Mouse (Mus musculus) embryo, embryonic 11 days (tissue): ENCODE measurements around the gene Ffar1.
"Not testable (repeated sequence)": the region's sequence is repeated elsewhere in the genome, so short reads cannot be mapped to it uniquely, and the experiment has no call there.

Experiments used
- DNase-seq: peaks from one replicate; pipeline ENCODE4 v3.0.0-alpha.2; 2015

Gene Ffar1

DNA sequence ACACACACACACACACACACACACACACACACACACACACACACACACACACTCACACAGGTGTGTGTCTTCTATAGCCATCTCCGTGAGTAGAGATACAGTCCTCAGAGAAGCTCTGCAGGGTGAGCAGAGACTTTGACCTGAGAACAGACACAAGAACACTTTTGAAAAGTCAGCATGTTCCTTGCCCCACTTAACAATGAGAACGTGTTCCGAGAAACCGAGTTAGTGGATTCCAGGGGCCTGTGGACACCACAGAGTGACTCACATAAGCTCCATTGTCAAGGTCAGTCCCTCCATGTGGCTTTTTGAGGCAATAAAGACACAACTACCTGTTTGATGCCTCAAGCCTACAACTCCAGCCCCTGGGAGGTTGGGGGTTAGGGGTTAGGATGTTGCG is 14.0 kb downstream of the Ffar1 start:
- no peak for DNase-seq

DNA sequence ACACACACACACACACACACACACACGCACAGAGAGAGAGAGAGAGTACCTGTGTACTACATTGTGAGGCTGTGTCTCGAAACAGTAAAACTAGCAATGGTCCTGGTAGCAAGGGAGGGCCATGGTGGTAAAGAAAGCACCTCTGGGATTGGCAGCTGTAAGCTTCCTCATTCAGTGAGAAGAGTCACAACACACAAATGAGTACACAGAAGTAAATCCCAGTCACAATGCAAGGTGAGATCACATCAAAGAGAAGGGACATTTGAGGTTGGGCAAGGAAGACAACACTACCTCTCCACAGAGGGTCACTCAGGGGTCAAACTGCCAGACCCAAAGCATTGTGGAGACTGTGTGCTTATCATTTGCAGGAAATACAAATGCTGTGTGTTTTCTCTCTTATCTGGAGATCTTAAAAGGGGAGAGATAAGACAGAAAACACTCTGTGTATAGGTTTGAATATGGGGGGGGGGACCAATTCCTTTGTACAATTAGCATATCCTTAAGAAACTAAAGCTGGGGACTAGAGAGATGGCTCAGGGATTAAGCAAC is 14.8 kb downstream of the Ffar1 start:
- no peak for DNase-seq

DNA sequence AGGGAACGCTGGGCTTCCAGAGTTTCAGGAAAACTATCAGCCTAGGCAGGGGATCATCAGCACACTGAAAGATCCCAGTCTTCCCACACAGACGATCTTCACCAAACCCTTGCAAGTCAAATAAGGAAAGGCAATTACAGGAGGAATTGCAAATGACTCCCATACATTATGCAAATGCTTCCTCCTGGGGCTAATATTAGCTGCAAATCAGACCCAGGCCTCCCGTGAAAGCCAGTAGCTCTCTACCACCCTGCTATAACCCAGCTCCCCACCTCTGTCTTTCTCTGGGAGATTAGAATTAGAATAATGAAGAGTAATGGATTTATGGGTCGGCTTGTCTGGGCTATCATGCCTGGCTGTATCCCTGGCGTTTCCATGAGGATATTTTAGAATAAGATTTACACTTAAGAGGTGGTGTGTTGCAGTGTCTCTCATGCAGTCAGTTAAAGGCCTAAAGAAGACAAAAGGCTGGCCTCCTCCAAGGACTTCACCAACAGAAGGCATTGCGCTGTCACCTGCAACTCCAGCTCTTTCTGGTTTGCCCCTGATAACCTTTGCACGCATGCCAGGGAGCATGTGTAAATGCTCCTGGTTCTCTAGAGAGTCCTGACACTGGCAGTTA is 16.6 kb downstream of the Ffar1 start:
- no peak for DNase-seq

DNA sequence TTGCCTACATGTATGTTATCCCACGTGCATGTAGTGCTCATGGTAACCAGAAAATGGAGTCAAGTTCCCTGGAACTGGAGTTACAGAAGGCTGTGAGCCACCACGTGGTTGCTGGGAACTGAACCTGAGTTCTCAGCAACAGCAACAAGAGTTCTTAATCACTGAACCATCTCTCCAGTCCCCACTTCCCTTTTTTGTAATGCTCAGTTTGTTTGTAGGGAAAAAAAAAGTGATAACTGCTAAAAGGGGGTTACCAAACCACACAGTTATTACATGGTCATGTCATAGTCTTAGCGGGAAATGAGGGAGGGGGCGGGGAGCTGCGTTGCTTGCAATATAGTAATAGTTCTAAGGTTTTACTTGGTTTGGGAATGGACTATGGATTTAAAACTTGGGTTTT is 19.3 kb downstream of the Ffar1 start:
- no peak for DNase-seq

DNA sequence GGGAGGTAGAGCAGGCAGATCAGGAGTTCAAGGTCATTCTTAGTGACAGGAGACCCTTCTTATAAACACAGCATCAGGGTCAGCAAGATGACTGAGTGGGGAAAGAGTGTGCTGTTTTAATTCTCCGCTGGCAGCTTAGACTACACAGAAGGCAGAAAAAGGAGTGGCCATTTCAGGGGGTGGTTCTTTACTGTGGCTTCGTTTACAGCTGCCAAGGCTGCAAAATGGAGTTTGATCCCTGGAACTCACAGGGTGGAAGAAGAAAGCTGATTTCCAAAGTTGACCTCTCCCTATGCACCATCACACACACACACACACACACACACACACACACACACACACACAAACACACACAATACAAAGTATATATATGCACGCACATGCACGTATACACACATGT is 20.0 kb downstream of the Ffar1 start:
- no peak for DNase-seq

DNA sequence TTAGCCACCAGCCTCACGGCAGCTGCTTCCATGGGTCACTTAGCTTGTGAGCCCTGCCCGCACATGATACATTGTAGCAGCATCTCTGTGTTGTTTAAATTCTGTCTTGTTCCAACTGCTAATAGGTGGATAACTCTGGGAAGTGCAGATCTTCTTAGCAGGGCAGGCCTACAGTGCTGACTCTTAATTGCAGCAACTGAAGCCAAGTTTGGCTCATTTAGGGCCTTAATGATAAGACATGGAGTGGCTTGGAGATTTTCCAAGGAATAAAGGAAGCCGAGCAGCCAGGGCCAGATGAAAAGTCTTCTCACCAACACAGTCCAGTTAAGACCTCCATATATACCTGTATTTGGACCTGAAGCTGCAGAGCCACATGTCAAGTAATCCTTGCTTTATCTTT is 21.1 kb downstream of the Ffar1 start:
- no peak for DNase-seq

DNA sequence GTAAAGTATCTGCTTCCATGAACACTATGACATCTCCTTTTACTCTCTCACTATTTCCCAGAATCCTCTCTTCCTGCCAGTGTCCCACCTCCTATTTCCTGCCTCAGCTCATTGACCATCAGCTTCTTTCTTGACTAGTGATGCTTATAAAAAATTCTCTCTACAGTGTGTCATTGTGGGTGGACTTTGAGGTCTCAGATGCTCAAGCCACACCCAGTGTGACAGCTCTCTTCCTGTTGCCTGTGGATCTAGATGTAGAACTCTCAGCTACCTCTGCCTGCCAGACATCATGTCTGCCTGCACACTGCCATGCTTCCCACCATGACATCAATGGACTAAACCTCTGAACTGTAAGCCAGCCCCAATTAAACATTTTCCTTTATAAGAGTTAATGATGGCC is 24.1 kb downstream of the Ffar1 start:
- no peak for DNase-seq

DNA sequence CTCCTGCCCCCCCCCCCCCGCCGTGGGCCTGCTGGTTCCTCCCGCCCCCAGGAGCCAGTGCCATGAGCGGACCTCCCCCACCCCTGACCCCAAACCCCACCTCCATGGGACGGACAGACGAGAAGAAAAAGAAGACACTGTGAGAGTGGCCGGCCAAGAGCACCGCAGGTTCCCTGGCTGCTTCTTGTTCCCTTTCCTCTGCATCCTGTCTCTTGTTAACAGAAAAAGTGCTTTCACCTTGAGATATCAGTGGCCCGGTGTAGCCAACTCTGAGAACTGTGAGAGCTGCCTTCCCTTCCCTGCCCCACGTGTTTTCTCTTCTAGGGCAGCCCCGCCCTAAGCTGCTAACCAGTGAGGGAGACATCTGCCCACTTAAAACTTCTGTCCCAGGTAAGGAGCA is 28.7 kb downstream of the Ffar1 start:
- not testable (repeated sequence) for DNase-seq

DNA sequence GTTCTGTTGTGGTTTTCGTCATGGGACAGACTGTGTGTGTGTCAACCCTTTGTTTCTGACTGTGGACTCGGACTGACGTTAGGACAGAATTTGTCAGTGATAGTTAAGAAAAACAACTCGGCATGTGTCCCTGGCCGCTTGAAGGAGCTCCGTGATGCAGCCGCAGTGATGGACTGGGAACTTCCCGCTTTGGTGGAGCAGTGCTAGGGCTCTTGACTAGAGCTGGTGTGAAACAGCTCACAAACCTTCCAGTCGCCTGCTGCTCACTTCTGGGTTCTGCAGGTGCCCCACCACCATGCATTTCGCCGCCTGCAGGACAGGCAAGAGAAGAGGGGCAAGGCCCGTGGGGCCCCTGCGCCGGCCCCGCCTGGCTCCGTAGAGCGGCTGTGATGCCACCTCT is 29.1 kb downstream of the Ffar1 start:
- no peak for DNase-seq

DNA sequence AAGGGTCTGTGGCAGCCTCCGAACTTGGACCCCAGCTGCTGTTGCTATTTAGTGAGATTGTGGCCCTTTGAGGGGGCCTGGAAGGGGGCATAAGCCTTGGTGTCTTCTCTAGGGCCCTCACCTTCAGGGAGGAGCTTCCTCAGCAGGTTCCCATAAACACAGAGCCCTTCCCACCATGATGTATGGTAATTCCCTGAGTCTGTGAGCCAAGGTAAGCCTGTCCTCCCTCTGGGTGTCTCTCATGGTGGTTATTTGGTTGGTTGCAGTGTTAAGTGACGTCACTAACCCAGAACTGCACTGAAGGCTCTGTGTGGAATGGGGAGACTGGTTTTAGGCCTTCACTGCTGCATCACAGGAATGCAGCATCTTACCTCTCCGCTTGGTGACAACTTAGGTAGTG is 31.9 kb downstream of the Ffar1 start:
- DNase-seq: no peak

DNA sequence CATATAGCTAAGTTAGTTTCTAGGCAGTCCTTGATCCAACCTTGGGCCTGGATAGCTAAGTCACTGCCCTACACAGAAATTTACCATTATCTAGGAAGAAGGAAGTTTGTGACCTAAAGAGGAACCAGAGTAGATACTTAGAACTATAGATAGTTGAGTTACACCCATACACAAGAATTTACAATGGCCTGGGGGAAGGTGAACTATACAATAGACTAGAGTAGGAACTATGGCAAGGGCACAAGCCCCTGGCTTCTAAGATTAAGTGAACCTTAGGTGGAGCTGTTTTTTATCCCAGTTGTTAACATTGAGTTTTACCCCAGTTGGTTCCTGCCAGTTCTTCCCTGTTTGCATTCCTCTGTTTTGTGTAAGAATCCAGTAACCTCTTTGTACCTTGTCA is 32.5 kb downstream of the Ffar1 start:
- not testable (repeated sequence) for DNase-seq

DNA sequence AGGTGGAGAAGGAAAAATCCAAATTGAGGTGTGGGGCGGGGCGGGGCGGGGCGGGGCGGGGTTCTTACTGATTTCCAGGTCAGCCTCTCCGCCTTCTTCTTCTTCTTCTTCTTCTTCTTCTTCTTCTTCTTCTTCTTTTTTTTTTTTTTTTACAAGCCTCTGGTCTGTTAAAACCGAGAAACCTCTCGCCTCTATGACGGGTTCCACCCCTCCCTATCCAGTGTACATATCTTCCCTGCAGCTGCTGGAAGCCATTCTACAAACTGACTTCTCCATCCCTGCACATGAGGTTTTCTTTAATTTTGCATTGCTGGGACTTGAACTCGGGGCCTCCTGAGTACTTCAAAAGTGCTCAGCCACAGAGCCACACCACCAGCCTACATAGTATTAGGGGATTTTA is 34.7 kb downstream of the Ffar1 start:
- DNase-seq: no peak

DNA sequence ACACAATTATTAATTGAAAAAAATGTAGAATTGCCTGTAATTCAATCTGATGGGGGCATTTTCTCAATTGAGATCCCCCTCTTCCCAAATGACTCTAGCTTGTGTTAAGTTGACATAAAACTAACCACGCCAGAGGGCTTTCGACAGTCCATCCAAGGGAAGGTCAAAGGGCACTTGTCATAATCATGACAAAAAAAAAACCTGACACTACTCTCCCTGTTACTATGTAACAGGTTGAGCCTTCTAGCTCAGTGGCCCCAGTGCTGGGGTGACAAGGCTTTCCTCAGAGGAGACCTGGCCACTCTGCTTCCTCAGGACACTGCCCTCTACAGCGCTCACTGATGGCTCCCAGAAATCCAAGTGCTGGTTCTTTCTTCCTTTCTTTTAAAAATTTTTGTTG is 37.1 kb downstream of the Ffar1 start:
- DNase-seq: no peak

DNA sequence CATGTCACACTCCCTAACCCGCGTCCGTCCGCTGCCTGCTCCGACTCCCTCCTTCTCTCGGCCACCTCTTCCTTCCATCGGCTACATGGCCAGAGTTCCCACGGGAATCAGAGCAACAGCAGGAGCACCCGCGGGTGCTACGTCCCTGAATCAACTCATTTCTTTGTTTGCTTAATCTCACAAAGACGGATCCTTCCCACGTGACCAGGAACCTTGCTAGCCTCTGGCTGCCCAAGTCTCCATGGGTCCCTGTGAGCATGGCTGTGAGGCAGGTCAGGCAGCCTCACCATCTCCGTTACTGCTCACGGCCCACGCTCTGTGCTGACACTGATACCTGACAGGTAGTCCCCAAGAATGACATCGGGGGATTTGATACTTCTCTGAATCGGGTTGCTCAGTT is 37.7 kb downstream of the Ffar1 start, which contains the start of gene Ffar2:
Gene Ffar2 (minus strand): TSS at position 101 of the 400 bp plus-strand sequence.
- no peak for DNase-seq

DNA sequence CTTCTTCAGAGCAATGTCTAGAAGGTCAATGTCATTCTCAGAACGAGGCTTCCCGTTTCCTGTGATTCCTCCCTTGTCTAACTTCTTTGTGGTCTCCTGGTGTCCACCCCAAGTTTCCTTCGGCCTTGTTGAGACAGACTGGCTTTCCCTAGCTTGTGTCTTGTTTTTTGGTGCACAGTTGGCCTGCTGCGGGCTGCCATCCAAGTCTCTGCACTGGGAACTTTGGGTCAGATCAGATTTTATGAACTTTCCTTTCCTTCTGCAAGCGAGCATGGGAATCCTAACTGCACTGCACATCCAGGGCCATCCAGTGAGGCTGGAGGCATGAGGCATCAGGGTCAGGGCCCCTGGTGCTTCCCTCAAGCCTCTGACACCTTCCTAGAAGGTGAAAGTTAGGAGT is 39.8 kb downstream of the Ffar1 start:
- DNase-seq: no peak

DNA sequence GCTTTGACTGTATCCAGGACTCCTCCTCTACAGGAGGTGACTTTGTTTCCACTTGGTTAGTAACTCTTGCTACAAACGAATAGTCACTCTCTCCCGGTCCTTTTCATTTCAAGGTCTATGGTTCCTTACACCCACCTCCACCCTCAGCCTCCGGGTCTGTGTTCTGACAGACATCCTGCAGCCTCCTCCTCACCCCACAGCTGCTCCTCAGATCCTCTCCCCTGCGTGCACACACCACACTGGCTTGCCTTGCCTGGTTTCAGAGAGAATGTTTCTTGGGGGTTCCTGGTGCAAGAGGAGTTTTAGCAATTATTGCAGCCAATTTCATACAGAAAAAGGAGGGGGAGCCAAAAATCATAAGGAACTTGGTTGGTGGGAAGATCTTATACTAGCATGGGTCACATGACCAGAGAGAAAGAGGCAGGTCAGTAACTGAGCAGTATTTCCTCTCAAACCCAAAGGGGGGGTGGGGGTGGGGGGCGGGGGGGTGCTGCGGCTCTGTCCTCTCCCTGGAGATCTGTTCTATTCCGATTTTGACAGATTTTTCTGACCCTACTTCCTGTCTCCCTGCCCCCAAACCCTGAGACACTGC is 40.4 kb downstream of the Ffar1 start:
- DNase-seq: no peak

DNA sequence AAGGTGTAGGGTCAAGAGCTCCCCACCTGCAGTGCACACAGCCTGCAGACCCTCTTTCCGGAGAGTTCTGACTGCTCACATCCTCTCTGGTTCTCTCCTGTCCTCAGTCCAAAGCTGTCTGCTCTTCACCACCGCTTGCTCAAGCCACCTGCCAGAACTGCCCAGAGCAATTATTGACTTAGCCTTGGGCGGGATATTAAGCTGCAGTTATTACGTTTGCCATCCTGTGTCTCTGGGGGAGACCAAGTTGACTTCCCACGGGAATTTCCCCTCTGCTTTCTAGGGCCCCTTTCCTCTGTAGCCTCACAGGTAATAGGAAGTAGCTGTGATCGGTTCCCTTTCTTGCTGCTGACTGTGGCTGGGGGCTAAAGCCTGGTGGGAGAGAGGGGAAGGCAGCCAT is 41.2 kb downstream of the Ffar1 start:
- DNase-seq: no peak

DNA sequence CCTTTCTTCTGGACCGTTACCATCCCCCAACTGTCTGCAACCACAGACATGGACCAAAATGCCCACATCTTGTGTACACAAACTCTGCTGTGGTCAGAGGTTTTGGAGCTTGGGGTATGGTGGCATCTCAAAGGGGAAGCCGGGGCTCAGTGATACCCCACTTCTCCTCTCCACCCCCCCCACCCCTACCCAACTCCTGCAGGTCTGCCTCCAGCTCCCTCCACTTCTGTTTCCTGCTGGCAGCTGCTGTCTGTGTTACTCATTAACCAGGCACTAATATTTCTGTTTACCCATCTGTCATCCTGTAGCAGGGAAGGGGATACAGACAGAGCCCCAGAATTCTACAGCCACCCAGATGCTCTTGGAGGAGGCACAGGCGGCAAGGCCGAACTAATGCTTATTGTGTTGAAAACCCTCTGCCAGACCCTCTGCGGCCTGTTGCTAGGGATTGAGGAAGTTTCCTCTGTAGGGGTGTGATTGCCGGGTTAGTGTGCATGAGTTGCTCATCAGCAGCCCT is 49.0 kb downstream of the Ffar1 start:
- DNase-seq: no peak

DNA sequence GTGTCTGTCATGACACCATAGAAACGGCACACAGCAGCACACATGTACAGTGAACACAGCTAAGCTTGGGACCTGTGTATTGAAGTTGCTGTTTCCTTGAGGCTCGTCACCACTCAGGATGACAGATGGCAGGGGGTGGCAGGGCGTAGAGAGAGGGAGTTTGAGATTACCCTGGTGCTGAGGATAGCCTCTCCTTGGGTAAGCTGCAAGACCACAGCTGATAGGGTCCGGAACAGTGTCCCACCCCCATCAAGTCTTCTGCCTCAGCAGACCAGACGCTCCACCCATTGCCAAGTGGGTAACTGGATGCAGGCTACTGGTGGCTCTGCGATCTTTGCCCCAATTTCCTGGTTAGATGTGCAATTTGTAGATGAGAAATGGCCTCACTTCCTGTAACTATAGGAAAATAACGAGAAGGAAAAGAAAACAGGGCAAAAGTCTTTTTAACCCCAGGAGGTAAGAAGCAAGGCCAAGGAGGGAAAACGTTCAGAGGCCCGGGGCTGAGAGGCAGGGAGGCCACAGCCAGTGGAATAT is 49.5 kb downstream of the Ffar1 start:
- no peak for DNase-seq

DNA sequence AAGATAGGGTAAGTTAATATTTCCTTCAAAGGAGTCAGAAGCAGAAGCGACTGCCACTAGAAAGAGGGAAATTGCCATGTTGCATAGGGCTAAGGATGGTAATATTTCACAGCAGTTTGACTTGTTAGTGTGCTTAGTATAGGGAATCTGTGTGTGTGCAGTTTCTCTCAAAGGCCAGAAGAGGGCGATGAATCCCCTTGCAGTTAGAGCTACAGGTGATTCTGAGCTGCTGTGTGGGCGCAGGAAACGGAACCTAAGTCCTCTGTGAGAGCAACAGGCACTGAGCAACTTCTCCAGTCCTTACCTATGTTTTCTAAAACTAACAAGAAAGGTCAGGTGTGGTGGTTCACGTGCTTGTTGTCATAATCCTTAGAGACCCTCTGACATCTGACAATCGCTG is 51.0 kb downstream of the Ffar1 start:
- DNase-seq: no peak
